In the genomic region with DNA sequence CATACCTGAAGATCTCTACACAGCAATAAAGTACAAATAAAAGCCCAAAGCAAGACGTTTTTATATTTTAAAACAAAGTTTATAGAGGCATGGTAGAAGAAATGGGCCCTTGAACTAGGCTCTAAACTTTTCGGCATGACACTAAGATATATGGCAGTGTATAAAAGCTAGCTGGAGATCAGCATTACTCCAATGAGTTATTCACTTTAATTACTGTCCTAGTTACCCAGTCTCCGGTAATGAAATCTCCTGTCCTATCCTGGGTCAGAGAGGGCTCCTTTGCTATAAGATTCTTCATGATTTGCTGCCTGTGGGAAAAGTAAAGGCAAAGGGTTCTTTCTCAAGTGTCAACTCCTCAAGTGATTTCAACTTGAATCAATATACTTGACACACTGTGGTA, we compare ENCODE assay signal across 20 mouse cellular contexts.
DNase-seq lines count a peak whose midpoint lies in the region; ATAC-seq and TF ChIP-seq lines count a peak whose summit lies in the region.
"Had no signal": no experiment of that assay in that cellular context is flagged by ENCODE, and none has a peak within 500 bp of the region (broad histone marks: within the 10 kb centered on the region; RNA-seq: fewer than 3 reads in every experiment).

No protein-coding gene starts in this region.

- no peak overlapping the region for H3K4me2 ChIP-seq in kidney, embryonic 14.5 days (replicated peaks; ENCODE audit: low read depth, low read length)
- no peak overlapping the region for H3K4me2 ChIP-seq in kidney, embryonic 15.5 days
- no peak overlapping the region for H3K4me2 ChIP-seq in kidney, postnatal 0 days (ENCODE audit: low read length)

- no peak overlapping the region for H3K27ac ChIP-seq in kidney, embryonic 14.5 days (ENCODE audit: low read depth, low read length)
- no peak overlapping the region for H3K27ac ChIP-seq in kidney, embryonic 15.5 days
- H3K27ac ChIP-seq in kidney, postnatal 0 days = no peak overlapping the region

- no peak for DNase-seq in kidney, postnatal 36 days
- DNase-seq in kidney, adult 18-20 months = no peak
- peak; percentile 67 for DNase-seq in kidney, postnatal 0 days (ENCODE audit: low spot score)
- DNase-seq in kidney, postnatal 10 days = no peak
- DNase-seq: adrenal gland, adult 2 months; adrenal gland, adult 8-10 months; adrenal gland, postnatal 10 days; adrenal gland, postnatal 14 days; adrenal gland, postnatal 25 days; adrenal gland, postnatal 36 days; B cell, adult 2 months; cerebellum, adult 11 months; cerebellum, adult 11-12 months; cerebellum, adult 18-20 months had no signal

- no peak for TF ChIP-seq CTCF in kidney, postnatal 0 days (IDR thresholded peaks at IDR 0.05; ENCODE audit: low read depth)

- no peaks in the 10 kb centered on the region for H3K27me3 ChIP-seq in kidney, embryonic 14.5 days (ENCODE audit: control insufficient read depth, insufficient read depth, low read length)
- H3K27me3 ChIP-seq in kidney, embryonic 15.5 days = no peaks in the 10 kb centered on the region
- no peaks in the 10 kb centered on the region for H3K27me3 ChIP-seq in kidney, postnatal 0 days (ENCODE audit: insufficient read depth, low read length)

- peak; percentile 52; the same call in 1 of the 2 replicates for ATAC-seq in kidney, embryonic 14.5 days (ENCODE audit: low FRiP score, low TSS enrichment)
- 0 out of 2 replicates have a peak, but pooled peaks have one; percentile 49 for ATAC-seq in kidney, embryonic 15.5 days (replicated peaks; ENCODE audit: low FRiP score)
- ATAC-seq in kidney, postnatal 0 days (replicated peaks; ENCODE audit: low FRiP score, low read depth) = no peak
- ATAC-seq: activated CD4-positive, CD25-positive, alpha-beta regulatory T cell, adult 4 months; CD4-positive, CD25-positive, alpha-beta regulatory T cell, adult 4 months; Patski had no signal

- H3K36me3 ChIP-seq in kidney, embryonic 14.5 days (ENCODE audit: control insufficient read depth, insufficient read depth, low read length) = no peaks in the 10 kb centered on the region
- no peaks in the 10 kb centered on the region for H3K36me3 ChIP-seq in kidney, embryonic 15.5 days
- H3K36me3 ChIP-seq in kidney, postnatal 0 days (ENCODE audit: insufficient read depth, low read length) = no peaks in the 10 kb centered on the region
- H3K36me3 ChIP-seq: G1E had no signal

- 22% methylated on average over 3 of the region's 3 CpGs for WGBS in kidney, embryonic 14.5 days
- WGBS in kidney, embryonic 15.5 days = 25% methylated on average over 3 of the region's 3 CpGs
- 22% methylated on average over 3 of the region's 3 CpGs for WGBS in kidney, postnatal 0 days

- no peaks in the 10 kb centered on the region for H3K4me1 ChIP-seq in kidney, embryonic 14.5 days (ENCODE audit: control insufficient read depth, insufficient read depth, low read length)
- no peaks in the 10 kb centered on the region for H3K4me1 ChIP-seq in kidney, embryonic 15.5 days
- H3K4me1 ChIP-seq in kidney, postnatal 0 days (replicated peaks; ENCODE audit: insufficient read depth, low read length) = no peaks in the 10 kb centered on the region

- H3K9ac ChIP-seq in kidney, embryonic 14.5 days (ENCODE audit: low read depth, low read length) = no peak overlapping the region
- H3K9ac ChIP-seq in kidney, embryonic 15.5 days = no peak overlapping the region
- no peak overlapping the region for H3K9ac ChIP-seq in kidney, postnatal 0 days (ENCODE audit: low read depth, low read length)

- H3K4me3 ChIP-seq in kidney, embryonic 14.5 days (ENCODE audit: low read length) = no peak overlapping the region
- no peak overlapping the region for H3K4me3 ChIP-seq in kidney, embryonic 15.5 days (replicated peaks)
- no peak overlapping the region for H3K4me3 ChIP-seq in kidney, postnatal 0 days (replicated peaks; ENCODE audit: low read depth, low read length)

- no peaks in the 10 kb centered on the region for H3K9me3 ChIP-seq in kidney, embryonic 14.5 days (ENCODE audit: control insufficient read depth, low read length)
- H3K9me3 ChIP-seq in kidney, embryonic 15.5 days (replicated peaks) = no peaks in the 10 kb centered on the region
- H3K9me3 ChIP-seq in kidney, postnatal 0 days (replicated peaks; ENCODE audit: low read length) = no peaks in the 10 kb centered on the region
- H3K9me3 ChIP-seq: G1E had no signal
